Mouse (Mus musculus): Measurements from ENCODE around the gene Nupl1. TPM values are rescaled to one million over a fixed set of nuclear protein-coding genes. Genes with fewer than 3 reads are reported as not detected.

The Nupl1 gene
- total and polyA plus RNA-seq, 3 experiments = not detected

- H3K27me3 ChIP-seq (ENCODE audit: control insufficient read depth in 1 of 2, insufficient read depth in 2 of 2, low read length in 2 of 2) = no peaks in the 10 kb centered on the region
- no peak overlapping the region for H3K4me3 ChIP-seq (ENCODE audit: control insufficient read depth in 1 of 2, insufficient read depth in 1 of 2, low read depth in 2 of 2, low read length in 2 of 2)
- H3K9me3 ChIP-seq (replicated peaks; ENCODE audit: insufficient read depth, low read length) = no peaks in the 10 kb centered on the region
- H3K27ac ChIP-seq (ENCODE audit: control insufficient read depth, low read depth, low read length) = no peak overlapping the region
- H3K4me1 ChIP-seq (ENCODE audit: control insufficient read depth in 1 of 2, insufficient read depth in 2 of 2, low read length in 2 of 2) = no peaks in the 10 kb centered on the region
- no peaks in the 10 kb centered on the region for H3K79me2 ChIP-seq (ENCODE audit: control insufficient read depth, insufficient read depth, low read length, poor library complexity)
- H3K9ac ChIP-seq (ENCODE audit: control insufficient read depth, low read depth, low read length, poor library complexity, severe bottlenecking) = no peak overlapping the region
- TF ChIP-seq POLR2AphosphoS2 (IDR thresholded peaks at IDR 0.05; ENCODE audit: low read length) (0 out of 2 replicates have a peak, but pooled peaks have one; percentile 22), GABPA (IDR thresholded peaks at IDR 0.05; ENCODE audit: low read depth, low read length) (no peak), BHLHE40 (IDR thresholded peaks at IDR 0.05; ENCODE audit: borderline replicate concordance, low read depth, low read length) (no peak), MYB (IDR thresholded peaks at IDR 0.05; ENCODE audit: low read depth, low read length) (no peak), SMC3 (IDR thresholded peaks at IDR 0.05; ENCODE audit: low read depth, low read length) (no peak), CHD2 (IDR thresholded peaks at IDR 0.05; ENCODE audit: low read length) (no peak)
- DNase-seq (ENCODE audit: low read depth, low spot score) = peak; percentile 17
- H3K36me3 ChIP-seq (ENCODE audit: control insufficient read depth in 1 of 2, insufficient read depth in 2 of 2, low read length in 2 of 2) = peaks cover 0 to 2% of the 10 kb centered on the region in 2 experiments; a peak in 1 of 4 replicates
Measured at GRCm38 (mm10) chr14:60215000-60215399, 36.2 kb downstream of the Nupl1 start.

DNA sequence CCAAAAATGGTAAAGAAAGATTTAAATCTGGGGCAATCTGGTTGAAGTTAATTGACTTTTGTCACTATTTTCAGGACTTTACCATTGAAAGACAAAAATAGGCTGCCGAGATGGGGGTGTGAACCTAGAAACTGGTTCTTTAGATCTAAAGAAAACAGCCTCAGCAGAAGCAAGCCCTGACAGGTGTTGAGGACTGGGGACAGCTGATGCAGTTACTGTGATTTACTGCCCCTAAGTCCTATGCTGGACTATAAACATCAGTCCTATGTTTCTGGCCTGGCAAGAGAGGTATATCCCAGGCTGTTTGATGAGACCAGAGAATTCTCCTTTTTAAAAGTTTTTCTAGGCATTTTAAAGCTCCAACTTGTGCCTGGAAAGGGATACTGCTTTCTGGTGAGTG lies 37.2 kb downstream of the Nupl1 start:
- H3K9ac ChIP-seq (ENCODE audit: control insufficient read depth, low read depth, low read length, poor library complexity, severe bottlenecking) = no peak overlapping the region

DNA sequence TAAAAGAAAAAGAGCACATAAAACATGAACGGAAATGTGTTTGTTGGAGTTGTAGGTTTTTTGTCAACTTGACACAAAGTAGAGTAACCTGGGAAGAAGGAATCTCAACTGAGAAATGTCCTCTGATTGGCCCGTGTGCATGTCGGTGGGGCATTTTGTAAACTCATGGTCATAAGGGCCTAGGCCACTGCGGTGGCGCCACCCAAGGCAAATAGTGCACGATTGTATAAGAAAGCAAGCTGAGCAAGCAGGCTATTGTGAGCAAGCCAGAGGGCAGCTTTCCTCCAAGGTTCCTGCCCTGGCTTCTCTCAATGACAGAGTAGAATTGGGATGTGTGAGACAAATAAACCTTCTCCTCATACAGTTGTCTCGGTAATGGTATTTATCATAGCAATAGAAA lies 42.1 kb downstream of the Nupl1 start:
- TF ChIP-seq E2F4 (IDR thresholded peaks at IDR 0.05; ENCODE audit: borderline replicate concordance, low read depth, low read length) (no peak), GABPA (IDR thresholded peaks at IDR 0.05; ENCODE audit: low read depth, low read length) (no peak), USF2 (IDR thresholded peaks at IDR 0.05; ENCODE audit: borderline replicate concordance in 1 of 2, insufficient read depth in 1 of 2, low read depth in 1 of 2, low read length in 2 of 2) (no peak), ETS1 (IDR thresholded peaks at IDR 0.05; ENCODE audit: low read depth, low read length) (no peak), MAX (IDR thresholded peaks at IDR 0.05; ENCODE audit: low read length) (no peak)
- no peaks in the 10 kb centered on the region; a peak in 1 of 4 replicates for H3K4me1 ChIP-seq (ENCODE audit: control insufficient read depth in 1 of 2, insufficient read depth in 2 of 2, low read length in 2 of 2)
- H3K27ac ChIP-seq (ENCODE audit: control insufficient read depth, low read depth, low read length) = no peak overlapping the region
- no peaks in the 10 kb centered on the region for H3K27me3 ChIP-seq (ENCODE audit: control insufficient read depth in 1 of 2, insufficient read depth in 2 of 2, low read length in 2 of 2)
- no peak overlapping the region for H3K9ac ChIP-seq (ENCODE audit: control insufficient read depth, low read depth, low read length, poor library complexity, severe bottlenecking)
- no peaks in the 10 kb centered on the region for H3K36me3 ChIP-seq (ENCODE audit: control insufficient read depth in 1 of 2, insufficient read depth in 2 of 2, low read length in 2 of 2)
- no peaks in the 10 kb centered on the region for H3K79me2 ChIP-seq (ENCODE audit: control insufficient read depth, insufficient read depth, low read length, poor library complexity)
- no peak for DNase-seq (ENCODE audit: low read depth, low spot score)
- H3K9me3 ChIP-seq (replicated peaks; ENCODE audit: insufficient read depth, low read length) = no peaks in the 10 kb centered on the region
- H3K4me3 ChIP-seq (ENCODE audit: control insufficient read depth in 1 of 2, insufficient read depth in 1 of 2, low read depth in 2 of 2, low read length in 2 of 2) = no peak overlapping the region

More for the DNA sequence above, 37.2 kb downstream of the Nupl1 start:
- H3K4me1 ChIP-seq (ENCODE audit: control insufficient read depth in 1 of 2, insufficient read depth in 2 of 2, low read length in 2 of 2) = no peaks in the 10 kb centered on the region
- no peak overlapping the region for H3K4me3 ChIP-seq (ENCODE audit: control insufficient read depth in 1 of 2, insufficient read depth in 1 of 2, low read depth in 2 of 2, low read length in 2 of 2)
- H3K27ac ChIP-seq (ENCODE audit: control insufficient read depth, low read depth, low read length) = no peak overlapping the region
- no peaks in the 10 kb centered on the region for H3K9me3 ChIP-seq (replicated peaks; ENCODE audit: insufficient read depth, low read length)
- DNase-seq (ENCODE audit: low read depth, low spot score) = no peak
- no peaks in the 10 kb centered on the region for H3K27me3 ChIP-seq (ENCODE audit: control insufficient read depth in 1 of 2, insufficient read depth in 2 of 2, low read length in 2 of 2)
- peaks cover 0 to 2% of the 10 kb centered on the region in 2 experiments; a peak in 1 of 4 replicates for H3K36me3 ChIP-seq (ENCODE audit: control insufficient read depth in 1 of 2, insufficient read depth in 2 of 2, low read length in 2 of 2)
- TF ChIP-seq POLR2A (IDR thresholded peaks at IDR 0.05; ENCODE audit: control insufficient read depth in 1 of 2, insufficient read depth in 1 of 2, low read depth in 1 of 2, low read length in 2 of 2, poor library complexity in 1 of 2) = no peak
- TF ChIP-seq EP300 (IDR thresholded peaks at IDR 0.05; ENCODE audit: low read depth in 1 of 2, low read length in 2 of 2) = no peak
- no peak for TF ChIP-seq MYC (IDR thresholded peaks at IDR 0.05; ENCODE audit: low read depth, low read length)
- no peaks in the 10 kb centered on the region for H3K79me2 ChIP-seq (ENCODE audit: control insufficient read depth, insufficient read depth, low read length, poor library complexity)
